Mouse (Mus musculus) limb, embryonic 11.5 days (tissue): ENCODE measurements at regions not wholly inside any gene's neighbourhood (a gene's known extent, or its start where the extent isn't known, plus 50 kb on each side); places are given as distances from the start of the nearest gene placed in this dataset.
A peak's percentile ranks its signal among the peaks of the same experiment; 100 is the strongest.

ENCODE experiments used
- ATAC-seq: fragments of 200-750 bp; cut with Nextera tagmentation; 2 replicates; pipeline ENCODE4 v1.8.0; 2017; ENCODE audit warnings: low read depth; ENCODE audit not compliant: insufficient number of reproducible peaks, low FRiP score, low TSS enrichment
- DNase-seq: peaks from one replicate; pipeline ENCODE4 v3.0.0-alpha.2; 2015; ENCODE audit warnings: low spot score
- H3K27ac ChIP-seq: fragments of 300-500 bp; sonication (generic); replicated peaks from 2 replicates; pipeline ENCODE4 v1.5.1; 2014; ENCODE audit warnings: low read depth, mild to moderate bottlenecking, low read length
- H3K27me3 ChIP-seq: fragments of 300-500 bp; sonication (generic); 2 replicates; pipeline ENCODE4 v1.6.1; 2014; ENCODE audit warnings: mild to moderate bottlenecking, low read length, mixed read lengths; ENCODE audit not compliant: control insufficient read depth, insufficient read depth
- H3K36me3 ChIP-seq: fragments of 300-500 bp; sonication (generic); 2 replicates; pipeline ENCODE4 v1.6.1; 2014; ENCODE audit warnings: mild to moderate bottlenecking, low read length, moderate library complexity, mixed read lengths; ENCODE audit not compliant: control insufficient read depth, insufficient read depth
- H3K4me1 ChIP-seq: fragments of 300-500 bp; sonication (generic); 2 replicates; pipeline ENCODE4 v1.6.1; 2014; ENCODE audit warnings: low read length, mixed read lengths; ENCODE audit not compliant: control insufficient read depth, insufficient read depth
- H3K4me2 ChIP-seq: fragments of 300-500 bp; sonication (generic); 2 replicates; pipeline ENCODE4 v1.6.1; 2014; ENCODE audit warnings: low read depth, mild to moderate bottlenecking, moderate library complexity; ENCODE audit not compliant: severe bottlenecking
- H3K4me3 ChIP-seq: fragments of 300-500 bp; sonication (generic); 2 replicates; pipeline ENCODE4 v1.5.1; 2014; ENCODE audit warnings: low read depth, low read length
- H3K9ac ChIP-seq: fragments of 300-500 bp; sonication (generic); 2 replicates; pipeline ENCODE4 v1.6.1; 2014; ENCODE audit warnings: mild to moderate bottlenecking, low read length
- H3K9me3 ChIP-seq: fragments of 300-500 bp; sonication (generic); 2 replicates; pipeline ENCODE4 v1.6.1; 2016; ENCODE audit warnings: low read length; ENCODE audit not compliant: control insufficient read depth
- WGBS: fragments of 180-500 bp; shearing (Covaris S2); extraction: QIAGEN DNeasy Blood & Tissue Kit; methylation state at CpG from one replicate; pipeline ENCODE4 v1.1.7; 2014; 5-methylcytosine and 5-hydroxymethylcytosine counted together

- ATAC-seq: no peak
These were observed 70.3 kb upstream of the Ccdc39 start for GRCm38 (mm10) chr3:33914386-33914785.

GRCm38 (mm10) chr3:33915777-33916176 is 71.7 kb upstream of the Ccdc39 start:
- ATAC-seq (no peak), DNase-seq (no peak)
- Histone ChIP-seq H3K4me2 (no peak overlapping the region), H3K4me3 (no peak overlapping the region), H3K27ac (no peak overlapping the region), H3K9me3 (no peaks in the 10 kb centered on the region), H3K9ac (no peak overlapping the region), H3K36me3 (no peaks in the 10 kb centered on the region), H3K4me1 (no peaks in the 10 kb centered on the region), H3K27me3 (no peaks in the 10 kb centered on the region)

More at GRCm38 (mm10) chr3:33914386-33914785, 70.3 kb upstream of the Ccdc39 start:
- no peak overlapping the region for H3K4me2 ChIP-seq
- 57% methylated on average over 9 of the region's 9 CpGs for WGBS
- no peak overlapping the region for H3K27ac ChIP-seq
- H3K9me3 ChIP-seq: no peaks in the 10 kb centered on the region
- H3K4me1 ChIP-seq: no peaks in the 10 kb centered on the region
- no peak overlapping the region for H3K9ac ChIP-seq
- DNase-seq: no peak
- no peaks in the 10 kb centered on the region for H3K27me3 ChIP-seq
- H3K36me3 ChIP-seq: no peaks in the 10 kb centered on the region
- no peak overlapping the region for H3K4me3 ChIP-seq

GRCm38 (mm10) chr3:33916318-33916717 is 72.2 kb upstream of the Ccdc39 start:
- WGBS: 88% methylated on average over 10 of the region's 10 CpGs
- Histone ChIP-seq H3K27me3 (no peaks in the 10 kb centered on the region), H3K9ac (no peak overlapping the region), H3K27ac (no peak overlapping the region), H3K9me3 (no peaks in the 10 kb centered on the region), H3K4me2 (no peak overlapping the region), H3K36me3 (no peaks in the 10 kb centered on the region), H3K4me3 (no peak overlapping the region), H3K4me1 (no peaks in the 10 kb centered on the region)
- ATAC-seq: no peak
- no peak for DNase-seq

GRCm38 (mm10) chr3:33916818-33917217 is 72.7 kb upstream of the Ccdc39 start:
- no peak for DNase-seq
- no peak overlapping the region for H3K9ac ChIP-seq
- no peaks in the 10 kb centered on the region for H3K9me3 ChIP-seq
- ATAC-seq: no peak
- H3K36me3 ChIP-seq: no peaks in the 10 kb centered on the region
- H3K27ac ChIP-seq: no peak overlapping the region
- WGBS: 93% methylated on average over 6 of the region's 6 CpGs
- no peaks in the 10 kb centered on the region for H3K27me3 ChIP-seq
- H3K4me1 ChIP-seq: no peaks in the 10 kb centered on the region
- no peak overlapping the region for H3K4me2 ChIP-seq
- no peak overlapping the region for H3K4me3 ChIP-seq

- Histone ChIP-seq H3K4me3 (no peak overlapping the region), H3K27ac (no peak overlapping the region), H3K9ac (no peak overlapping the region), H3K36me3 (no peaks in the 10 kb centered on the region), H3K9me3 (no peaks in the 10 kb centered on the region), H3K4me2 (no peak overlapping the region), H3K27me3 (no peaks in the 10 kb centered on the region), H3K4me1 (no peaks in the 10 kb centered on the region)
- WGBS: 12% methylated on average over 10 of the region's 10 CpGs
- DNase-seq: peak; percentile 89
- no peak for ATAC-seq
These were observed 74.7 kb upstream of the Ccdc39 start for GRCm38 (mm10) chr3:33918785-33919184.

GRCm38 (mm10) chr3:33925072-33925471 is 81.0 kb upstream of the Ccdc39 start:
- no peak overlapping the region for H3K4me3 ChIP-seq
- no peaks in the 10 kb centered on the region for H3K27me3 ChIP-seq
- no peak overlapping the region for H3K9ac ChIP-seq
- DNase-seq: no peak
- H3K27ac ChIP-seq: no peak overlapping the region
- H3K9me3 ChIP-seq: no peaks in the 10 kb centered on the region
- H3K4me1 ChIP-seq: no peaks in the 10 kb centered on the region
- no peaks in the 10 kb centered on the region for H3K36me3 ChIP-seq
- WGBS: 81% methylated on average over 4 of the region's 4 CpGs
- no peak overlapping the region for H3K4me2 ChIP-seq
- no peak for ATAC-seq

- no peaks in the 10 kb centered on the region for H3K36me3 ChIP-seq
- no peaks in the 10 kb centered on the region for H3K4me1 ChIP-seq
- DNase-seq (no peak), ATAC-seq (0 out of 2 replicates have a peak, but pooled peaks have one; percentile 23)
- H3K4me2 ChIP-seq: no peak overlapping the region
- WGBS: under 1% methylated on average over 6 of the region's 6 CpGs
- no peak overlapping the region for H3K4me3 ChIP-seq
- no peak overlapping the region for H3K27ac ChIP-seq
- H3K9me3 ChIP-seq: no peaks in the 10 kb centered on the region
- no peak overlapping the region for H3K9ac ChIP-seq
- H3K27me3 ChIP-seq: peaks cover 3% of the 10 kb centered on the region
These were observed 64.7 kb upstream of the Fxr1 start for GRCm38 (mm10) chr3:33955064-33955463.

- peak overlapping the region; percentile 32 for H3K4me2 ChIP-seq
- H3K4me1 ChIP-seq: no peaks in the 10 kb centered on the region
- no peak overlapping the region for H3K27ac ChIP-seq
- H3K9me3 ChIP-seq: no peaks in the 10 kb centered on the region
- no peaks in the 10 kb centered on the region for H3K36me3 ChIP-seq
- ATAC-seq (0 out of 2 replicates have a peak, but pooled peaks have one; percentile 63), DNase-seq (peak; percentile 81)
- H3K9ac ChIP-seq: no peak overlapping the region
- 5% methylated on average over 19 of the region's 19 CpGs for WGBS
- no peak overlapping the region for H3K4me3 ChIP-seq
- H3K27me3 ChIP-seq: peaks cover 3% of the 10 kb centered on the region
These were observed 63.7 kb upstream of the Fxr1 start for GRCm38 (mm10) chr3:33955854-33956624.

- DNase-seq (no peak), ATAC-seq (no peak)
- 50% methylated on average over 3 of the region's 3 CpGs for WGBS
- Histone ChIP-seq H3K4me2 (no peak overlapping the region), H3K4me3 (no peak overlapping the region), H3K36me3 (no peaks in the 10 kb centered on the region), H3K27me3 (peaks cover 3% of the 10 kb centered on the region), H3K9ac (no peak overlapping the region), H3K9me3 (no peaks in the 10 kb centered on the region), H3K27ac (no peak overlapping the region), H3K4me1 (no peaks in the 10 kb centered on the region)
These were observed 63.1 kb upstream of the Fxr1 start for GRCm38 (mm10) chr3:33956625-33957023.
